8 mouse cellular contexts compared by ENCODE assay signal in the genomic region with DNA sequence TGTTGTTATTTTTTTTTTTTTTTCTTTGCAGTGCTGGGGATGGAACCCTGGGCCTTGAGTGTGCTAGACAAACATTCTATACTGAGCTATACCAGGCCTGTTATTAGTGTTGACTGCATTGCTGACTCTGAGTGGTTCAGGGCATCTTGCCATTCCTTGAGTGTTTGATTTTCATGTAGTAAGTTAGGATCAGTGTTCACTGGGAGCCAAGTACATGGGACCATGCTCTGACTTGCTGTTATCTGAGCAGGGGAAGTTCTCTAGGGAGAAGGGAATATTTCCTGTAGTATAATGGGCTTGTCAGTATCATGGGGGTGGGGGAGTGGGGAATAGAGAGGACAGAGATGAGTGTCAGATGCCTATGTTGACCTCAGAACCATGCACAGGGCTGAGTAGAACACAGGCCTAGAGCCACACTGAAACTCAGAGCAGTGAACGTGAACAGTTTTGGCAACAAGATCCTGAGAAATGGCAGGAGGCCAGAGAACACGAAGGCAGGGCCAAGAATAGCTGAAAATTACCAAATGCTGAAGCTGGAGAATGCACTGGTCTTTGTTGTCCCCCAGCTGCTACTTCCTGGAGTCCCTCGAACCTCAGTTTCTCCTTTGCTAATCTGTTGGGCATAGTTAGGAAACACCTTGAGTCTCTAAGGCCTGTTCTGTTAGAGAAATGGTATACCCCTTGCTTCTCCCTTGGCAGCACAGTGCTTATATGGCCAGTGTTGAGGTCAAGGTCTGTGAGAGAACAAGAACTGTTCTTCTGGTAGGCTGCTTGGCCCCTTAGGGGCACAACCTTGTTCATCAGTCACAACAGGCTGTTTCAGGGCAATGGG. TPM values are rescaled to one million over a fixed set of nuclear protein-coding genes. Genes with fewer than 3 reads are reported as not detected.
DNase-seq lines count a peak whose midpoint lies in the region; ATAC-seq and TF ChIP-seq lines count a peak whose summit lies in the region.

No protein-coding gene starts in this region.

- H3K27me3 ChIP-seq in embryonic facial prominence, embryonic 14.5 days (replicated peaks; ENCODE audit: control insufficient read depth, insufficient read depth, low read length), result no peaks in the 10 kb centered on the region
- H3K27me3 ChIP-seq in heart, embryonic 10.5 days (ENCODE audit: insufficient read depth, poor library complexity, severe bottlenecking), result no peaks in the 10 kb centered on the region
- H3K27me3 ChIP-seq in stomach, embryonic 15.5 days (replicated peaks), result no peaks in the 10 kb centered on the region
- H3K27me3 ChIP-seq in thymus, adult 2 months (ENCODE audit: control insufficient read depth, insufficient read depth, low read length), result no peaks in the 10 kb centered on the region

- ATAC-seq in embryonic facial prominence, embryonic 14.5 days (ENCODE audit: low read depth), result peak; percentile 85
- peak; percentile 79 for ATAC-seq in stomach, embryonic 15.5 days (ENCODE audit: insufficient read depth, low FRiP score, low read depth)

- peak; percentile 23 to 59 for DNase-seq in urinary bladder, adult 18-20 months (ENCODE audit: low spot score in 2 of 2)
- DNase-seq in urinary bladder, adult 2 months (ENCODE audit: low spot score), result no peak
- peak; percentile 87 for DNase-seq in embryonic facial prominence, embryonic 14.5 days (ENCODE audit: low spot score)
- no peak for DNase-seq in heart, embryonic 10.5 days (ENCODE audit: low spot score)
- peak; percentile 91 to 94 for DNase-seq in kidney, postnatal 36 days
- DNase-seq in lung, adult 18-20 months, result peak; percentile 83 to 85
- DNase-seq in thymus, adult 2 months, result no peak

- H3K4me2 ChIP-seq in embryonic facial prominence, embryonic 14.5 days (ENCODE audit: low read depth, low read length), result no peak overlapping the region; the same call in 1 of the 2 replicates
- H3K4me2 ChIP-seq in stomach, embryonic 15.5 days, result no peak overlapping the region

- no peak overlapping the region for H3K4me3 ChIP-seq in embryonic facial prominence, embryonic 14.5 days (ENCODE audit: low read depth, low read length)
- no peak overlapping the region for H3K4me3 ChIP-seq in heart, embryonic 10.5 days
- H3K4me3 ChIP-seq in stomach, embryonic 15.5 days (replicated peaks), result no peak overlapping the region
- no peak overlapping the region for H3K4me3 ChIP-seq in thymus, adult 2 months (ENCODE audit: control insufficient read depth, insufficient read depth, low read length)

- H3K9me3 ChIP-seq in embryonic facial prominence, embryonic 14.5 days (ENCODE audit: control insufficient read depth, low read length), result no peaks in the 10 kb centered on the region
- H3K9me3 ChIP-seq in heart, embryonic 10.5 days, result no peaks in the 10 kb centered on the region
- H3K9me3 ChIP-seq in stomach, embryonic 15.5 days, result no peaks in the 10 kb centered on the region

- no peak for TF ChIP-seq POLR2A in thymus, adult 2 months (IDR thresholded peaks at IDR 0.05; ENCODE audit: control insufficient read depth, extremely low read depth, insufficient read depth, low read length, poor library complexity)

- H3K36me3 ChIP-seq in embryonic facial prominence, embryonic 14.5 days (ENCODE audit: control insufficient read depth, insufficient read depth, low read length), result peaks cover 20% of the 10 kb centered on the region
- H3K36me3 ChIP-seq in heart, embryonic 10.5 days, result peaks cover 17% of the 10 kb centered on the region
- 0 out of 2 replicates have a peak, but pooled peaks cover 3% of the 10 kb centered on the region for H3K36me3 ChIP-seq in stomach, embryonic 15.5 days
- peaks cover 36% of the 10 kb centered on the region for H3K36me3 ChIP-seq in thymus, adult 2 months (ENCODE audit: control insufficient read depth, insufficient read depth, low read length)

- peak overlapping the region; percentile 69 for H3K27ac ChIP-seq in embryonic facial prominence, embryonic 14.5 days (replicated peaks; ENCODE audit: low read depth, low read length)
- H3K27ac ChIP-seq in heart, embryonic 10.5 days, result peak overlapping the region; percentile 79
- peak overlapping the region; percentile 76 for H3K27ac ChIP-seq in stomach, embryonic 15.5 days
- H3K27ac ChIP-seq in thymus, adult 2 months (ENCODE audit: control insufficient read depth, insufficient read depth, low read length), result no peak overlapping the region

- 0 out of 2 replicates have a peak overlapping the region, but pooled peaks have one; percentile 1 for H3K9ac ChIP-seq in embryonic facial prominence, embryonic 14.5 days (ENCODE audit: low read depth, low read length)
- no peak overlapping the region for H3K9ac ChIP-seq in stomach, embryonic 15.5 days

- TF ChIP-seq CTCF in thymus, adult 2 months (IDR thresholded peaks at IDR 0.05; ENCODE audit: borderline replicate concordance, control insufficient read depth, extremely low read depth, insufficient read depth, low read length, poor library complexity), result no peak

- peaks cover 36% of the 10 kb centered on the region for H3K4me1 ChIP-seq in embryonic facial prominence, embryonic 14.5 days (ENCODE audit: control insufficient read depth, insufficient read depth, low read length)
- peaks cover 70% of the 10 kb centered on the region for H3K4me1 ChIP-seq in heart, embryonic 10.5 days
- H3K4me1 ChIP-seq in stomach, embryonic 15.5 days, result peaks cover 21% of the 10 kb centered on the region
- H3K4me1 ChIP-seq in thymus, adult 2 months (replicated peaks; ENCODE audit: control insufficient read depth, insufficient read depth, low read length), result peaks cover 39% of the 10 kb centered on the region

- WGBS in embryonic facial prominence, embryonic 14.5 days, result 30% methylated on average over 3 of the region's 3 CpGs
- WGBS in heart, embryonic 10.5 days, result 41% methylated on average over 3 of the region's 3 CpGs
- WGBS in stomach, embryonic 15.5 days, result 20% methylated on average over 3 of the region's 3 CpGs
- 39% methylated on average over 3 of the region's 3 CpGs for WGBS in thymus, adult 2 months

RNA-seq across cellular contexts. Expression of gene Dgkd, which starts 26.6 kb away (rescaled TPM):
- 22.2 and 22.5 TPM in 2 replicates for polyA plus RNA-seq in urinary bladder, adult 2 months (2012; rRNA removed)
- polyA plus RNA-seq in embryonic facial prominence, embryonic 14.5 days (2014; fragmentation: Nextera tagmentation; extraction: Ambion mirVana), result 31.7 and 34.1 TPM in 2 replicates
- polyA plus RNA-seq in heart, embryonic 10.5 days (2016; fragmentation: Nextera tagmentation; extraction: Ambion mirVana), result 26.6 and 31.6 TPM in 2 replicates
- polyA plus RNA-seq in stomach, embryonic 15.5 days (2015; fragmentation: Nextera tagmentation; extraction: Ambion mirVana), result 25.5 and 26.1 TPM in 2 replicates
- 182 and 189 TPM in 2 replicates for polyA plus RNA-seq in thymus, adult 2 months (2012; rRNA removed)

Comparison
In these comparisons a context has a peak if more than half of its experiments do, and no peak if none do; other contexts are left out.
1. DNase-seq: peak in urinary bladder, adult 18-20 months (2 of 2), embryonic facial prominence, embryonic 14.5 days (single experiment), kidney, postnatal 36 days (2 of 2) and lung, adult 18-20 months (2 of 2); none in urinary bladder, adult 2 months (single experiment), heart, embryonic 10.5 days (single experiment) and thymus, adult 2 months (single experiment).